Mouse (Mus musculus) lung, postnatal 0 days (tissue): Measurements from ENCODE around the gene Shroom3.
A peak's percentile ranks its signal among the peaks of the same experiment; 100 is the strongest.

Experiments
- CTCF ChIP-seq: IDR thresholded peaks from 2 replicates; pipeline ENCODE4 v1.5.1; 2016; ENCODE audit warnings: antibody characterized with exemption, mild to moderate bottlenecking
- EP300 ChIP-seq: IDR thresholded peaks from 2 replicates; pipeline ENCODE4 v1.6.1; 2016; ENCODE audit warnings: antibody characterized with exemption, mild to moderate bottlenecking, control low read depth

DNA sequence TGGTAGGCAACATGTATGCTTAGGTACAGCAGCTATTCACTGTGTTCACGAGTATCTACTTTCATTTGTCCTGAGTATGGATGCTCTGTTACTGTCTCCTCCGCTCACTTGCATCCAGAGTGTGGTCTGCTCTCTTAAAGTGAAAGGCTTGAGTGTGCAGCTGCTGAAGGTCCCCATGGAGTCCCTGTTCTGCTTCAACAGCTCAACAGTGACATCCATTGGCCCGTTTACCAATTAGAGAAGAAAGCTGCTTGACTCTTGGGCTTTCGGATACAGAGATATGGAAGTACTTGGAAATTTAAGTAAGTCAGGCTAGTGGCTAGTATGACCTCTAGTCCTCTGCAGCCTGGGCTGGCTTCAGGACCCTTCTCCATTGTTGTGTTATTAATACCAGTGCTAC lies 188.9 kb downstream of the Shroom3 start:
- TF ChIP-seq EP300 (no peak), CTCF (peak; percentile 42)
